Mouse (Mus musculus) C2C12 (cell line): ENCODE data around the gene Hipk4. TPM values are rescaled to one million over a fixed set of nuclear protein-coding genes. Genes with fewer than 3 reads are reported as not detected.

Source experiments
- H3K27me3 ChIP-seq: one replicate; pipeline ENCODE4 v1.6.1; 2011; ENCODE audit not compliant: control insufficient read depth, insufficient read depth, insufficient read length
- H3K36me3 ChIP-seq: one replicate; pipeline ENCODE4 v1.6.1; 2011; ENCODE audit not compliant: control insufficient read depth, insufficient read depth
- H3K4me3 ChIP-seq: one replicate; pipeline ENCODE4 v1.5.1; 2011; ENCODE audit warnings: mild to moderate bottlenecking, control low read depth; ENCODE audit not compliant: poor library complexity, insufficient read depth, severe bottlenecking
- H3K79me2 ChIP-seq: one replicate; pipeline ENCODE4 v1.6.1; 2011; ENCODE audit not compliant: control insufficient read depth, insufficient read depth
- H3K79me3 ChIP-seq: one replicate; pipeline ENCODE4 v1.6.1; 2011; ENCODE audit warnings: low read depth, control low read depth
- H3ac ChIP-seq: one replicate; pipeline ENCODE3; 2011; ENCODE audit warnings: low read depth; ENCODE audit not compliant: control insufficient read depth, insufficient read length
- CEBPB ChIP-seq: IDR thresholded peaks from one replicate; pipeline ENCODE4 v1.6.1; 2011; ENCODE audit warnings: low read depth, mild to moderate bottlenecking, control low read depth, moderate library complexity
- CTCF ChIP-seq: IDR thresholded peaks from one replicate; pipeline ENCODE4 v1.5.1; 2011; ENCODE audit not compliant: control insufficient read depth, insufficient read depth, insufficient read length
- FOSL1 ChIP-seq: IDR thresholded peaks from one replicate; pipeline ENCODE4 v1.8.0; 2011; ENCODE audit warnings: mild to moderate bottlenecking, low read length; ENCODE audit not compliant: poor library complexity, insufficient read depth, severe bottlenecking
- MAX ChIP-seq: IDR thresholded peaks from one replicate; pipeline ENCODE4 v1.6.1; 2011; ENCODE audit warnings: mild to moderate bottlenecking, control low read depth
- MYOD1 ChIP-seq: IDR thresholded peaks from one replicate; pipeline ENCODE4 v1.6.1; 2011; ENCODE audit warnings: low read depth; ENCODE audit not compliant: control insufficient read depth, insufficient read length
- MYOG ChIP-seq: IDR thresholded peaks from one replicate; pipeline ENCODE4 v1.6.1; 2011; ENCODE audit not compliant: control insufficient read depth, insufficient read length; ENCODE audit errors: extremely low read depth
- USF1 ChIP-seq: IDR thresholded peaks from one replicate; pipeline ENCODE4 v1.6.1; 2011; ENCODE audit warnings: low read depth, mild to moderate bottlenecking, control low read depth, moderate library complexity
- long read RNA-seq, 2 experiments: library from polyadenylated mRNA; unstranded; transcript quantifications; one replicate each; pipeline ENCODE4 v2.0.0; 2019 to 2020
- polyA plus RNA-seq: library from polyadenylated mRNA; unstranded; fragments of >200 nt; fragmentation: generic; extraction: Trizol; gene quantifications from one replicate; pipeline ENCODE4 v1.2.1, GENCODE M21; 2012; ENCODE audit warnings: missing spikeins

Hipk4 gene
- 0.70 TPM for polyA plus RNA-seq
- long read RNA-seq, experiment 1, partial matches to known transcripts: 1 of 1 reads
- long read RNA-seq, experiment 1, other reads (novel, unspliced or antisense): 0 of 1 reads
- long read RNA-seq, experiment 2, partial matches to known transcripts: 0 of 2 reads
- long read RNA-seq, experiment 2, other reads (novel, unspliced or antisense): 2 of 2 reads

DNA sequence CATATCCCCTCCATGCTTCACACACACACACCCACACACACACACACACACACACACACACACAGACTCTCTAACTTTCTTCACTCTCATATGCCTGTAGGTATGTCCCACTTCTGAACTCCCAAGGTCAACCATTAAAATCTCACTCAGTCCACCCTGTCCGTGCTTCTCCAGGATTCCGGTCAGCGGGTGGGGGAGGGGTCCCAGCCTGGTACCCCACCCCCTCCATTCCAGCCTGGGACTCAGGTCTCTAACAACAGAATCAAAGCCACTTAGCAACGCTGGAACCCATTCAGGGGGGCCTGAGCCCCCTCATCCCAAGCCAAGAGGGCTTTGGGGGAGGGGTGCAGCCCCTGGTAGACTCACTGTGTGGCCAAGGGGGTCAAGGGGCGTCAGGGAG lies at the start of gene Hipk4:
Hipk4 (plus strand) TSS at position 301 of the 400 bp plus-strand sequence.
- Histone ChIP-seq H3K79me2 (no peaks in the 10 kb centered on the region), H3K36me3 (no peaks in the 10 kb centered on the region), H3K79me3 (no peaks in the 10 kb centered on the region), H3ac (no peak within 1 kb of the TSS), H3K4me3 (no peak within 1 kb of the TSS), H3K27me3 (no peaks in the 10 kb centered on the region)
- no peak for TF ChIP-seq USF1
- TF ChIP-seq CEBPB: no peak
- no peak for TF ChIP-seq MYOD1
- no peak for TF ChIP-seq FOSL1
- no peak for TF ChIP-seq MYOG

DNA sequence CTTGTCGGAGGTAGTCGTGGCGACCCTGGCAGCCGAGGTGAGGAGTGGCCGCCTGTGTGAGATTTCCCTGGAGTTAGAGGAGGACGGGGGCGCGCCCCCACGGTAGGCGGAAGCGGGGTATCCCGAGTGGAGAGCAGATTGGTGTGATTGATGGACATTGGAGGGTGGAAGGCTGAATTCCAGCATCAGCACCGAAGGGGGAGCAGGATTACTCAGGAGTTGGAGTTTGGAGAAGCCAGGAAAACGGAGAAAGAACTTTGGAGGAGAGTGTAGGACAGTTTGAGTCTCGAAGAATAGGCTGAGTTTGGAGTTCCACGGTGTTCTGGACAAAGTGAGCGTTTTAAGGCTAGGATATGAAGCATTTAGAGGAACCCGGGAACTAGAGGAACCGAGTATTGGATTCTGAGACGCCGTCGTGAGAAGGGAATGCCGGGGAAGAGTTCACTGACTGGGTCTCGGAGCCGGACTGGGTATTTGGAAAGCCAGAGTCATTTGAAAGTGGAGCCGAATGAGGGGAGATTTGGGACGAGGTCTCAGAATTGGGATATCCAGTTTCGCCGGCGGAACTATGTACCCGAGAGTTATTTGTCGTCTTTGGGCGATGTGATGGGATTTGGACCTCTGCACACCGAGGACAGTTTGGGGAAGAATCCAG lies 49.1 kb upstream of the Hipk4 start:
- Histone ChIP-seq H3K27me3 (no peaks in the 10 kb centered on the region), H3K79me2 (peaks cover 24% of the 10 kb centered on the region), H3K79me3 (peaks cover 13% of the 10 kb centered on the region), H3ac (peak overlapping the region; percentile 82), H3K4me3 (peak overlapping the region; percentile 52), H3K36me3 (peaks cover 17% of the 10 kb centered on the region)
- no peak for TF ChIP-seq USF1
- no peak for TF ChIP-seq MYOD1
- TF ChIP-seq FOSL1: no peak
- no peak for TF ChIP-seq CTCF

DNA sequence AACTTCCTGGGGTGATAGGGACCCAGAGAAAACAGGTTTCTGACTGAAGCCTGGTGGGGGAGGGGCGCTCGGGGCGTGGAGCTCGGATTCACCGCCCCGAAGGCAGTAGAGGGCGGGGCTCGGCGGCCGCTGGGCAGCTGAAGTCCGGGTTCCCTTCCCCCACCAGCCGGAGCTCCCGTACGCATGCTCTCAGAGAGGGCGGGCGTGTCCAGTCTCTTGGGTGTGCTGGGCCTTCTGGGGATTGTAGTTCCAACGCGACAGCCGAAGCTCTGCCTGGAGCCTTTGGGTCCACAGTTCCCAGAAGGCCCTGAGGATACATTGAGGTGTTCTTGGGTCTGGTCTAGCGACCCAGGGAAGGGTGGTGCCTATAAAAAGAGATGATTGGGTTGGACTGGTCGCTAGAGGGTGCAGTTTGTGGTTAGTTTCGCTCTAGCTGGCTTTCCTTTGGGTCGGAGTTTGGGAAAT lies 48.5 kb upstream of the Hipk4 start:
- Histone ChIP-seq H3K4me3 (peak overlapping the region; percentile 52), H3K79me3 (peaks cover 13% of the 10 kb centered on the region), H3ac (peak overlapping the region; percentile 82), H3K36me3 (peaks cover 17% of the 10 kb centered on the region), H3K27me3 (no peaks in the 10 kb centered on the region), H3K79me2 (peaks cover 24% of the 10 kb centered on the region)
- TF ChIP-seq MAX: no peak
- no peak for TF ChIP-seq USF1
- peak; percentile 22 for TF ChIP-seq CTCF
- TF ChIP-seq MYOG: no peak

DNA sequence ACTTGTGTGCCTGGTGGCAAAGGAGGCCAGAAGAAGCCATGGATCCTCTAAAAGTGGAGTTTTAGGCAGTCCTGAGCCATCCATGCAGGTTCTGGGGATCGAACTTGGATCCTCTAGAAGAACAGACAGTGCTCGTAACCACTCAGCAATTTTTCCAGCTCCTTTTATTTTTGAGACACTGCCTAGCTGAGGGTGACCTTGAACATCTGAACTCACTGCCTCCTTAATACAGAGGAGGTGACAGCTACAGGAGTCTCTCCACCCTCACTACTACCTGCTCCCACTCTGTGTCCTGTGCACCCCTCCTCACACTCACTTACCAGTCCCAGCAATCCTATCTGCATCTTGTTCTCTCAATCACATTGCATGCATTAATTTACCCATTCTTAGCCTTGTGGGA lies 47.5 kb upstream of the Hipk4 start:
- Histone ChIP-seq H3K79me3 (peaks cover 13% of the 10 kb centered on the region), H3ac (no peak overlapping the region), H3K27me3 (no peaks in the 10 kb centered on the region), H3K36me3 (peaks cover 17% of the 10 kb centered on the region), H3K4me3 (no peak overlapping the region), H3K79me2 (peaks cover 24% of the 10 kb centered on the region)
- TF ChIP-seq MYOG: no peak
- no peak for TF ChIP-seq USF1
- no peak for TF ChIP-seq CEBPB
- TF ChIP-seq MAX: no peak
- TF ChIP-seq FOSL1: no peak
- no peak for TF ChIP-seq CTCF
- TF ChIP-seq MYOD1: no peak

DNA sequence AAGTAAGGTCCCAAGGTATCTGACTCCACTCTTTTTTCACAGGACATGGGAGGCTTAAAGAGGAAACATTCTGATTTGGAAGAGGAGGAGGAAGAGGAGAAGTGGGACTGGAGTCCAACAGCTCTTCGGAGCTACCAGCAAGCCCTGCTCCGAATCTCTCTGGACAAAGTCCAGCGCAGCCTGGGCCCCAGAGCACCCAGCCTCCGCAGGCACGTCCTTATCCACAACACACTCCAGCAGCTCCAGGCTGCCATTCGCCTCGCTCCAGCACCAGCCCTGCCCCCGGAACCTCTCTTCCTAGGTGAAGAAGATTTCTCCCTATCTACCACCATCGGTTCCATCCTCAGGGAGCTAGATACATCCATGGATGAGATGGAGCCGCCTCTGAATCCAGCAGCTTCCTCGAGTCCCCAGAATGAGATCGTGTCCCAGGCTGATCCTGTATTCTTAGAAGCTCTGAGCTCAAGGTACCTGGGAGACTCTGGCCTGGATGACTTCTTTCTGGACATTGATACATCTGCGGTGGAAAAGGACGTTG lies 46.9 kb upstream of the Hipk4 start:
- Histone ChIP-seq H3ac (no peak overlapping the region), H3K27me3 (no peaks in the 10 kb centered on the region), H3K79me2 (peaks cover 24% of the 10 kb centered on the region), H3K4me3 (no peak overlapping the region), H3K36me3 (peaks cover 17% of the 10 kb centered on the region), H3K79me3 (peaks cover 13% of the 10 kb centered on the region)
- no peak for TF ChIP-seq MAX
- no peak for TF ChIP-seq FOSL1
- no peak for TF ChIP-seq MYOG
- TF ChIP-seq CEBPB: no peak
- no peak for TF ChIP-seq USF1
- TF ChIP-seq CTCF: no peak
- no peak for TF ChIP-seq MYOD1

DNA sequence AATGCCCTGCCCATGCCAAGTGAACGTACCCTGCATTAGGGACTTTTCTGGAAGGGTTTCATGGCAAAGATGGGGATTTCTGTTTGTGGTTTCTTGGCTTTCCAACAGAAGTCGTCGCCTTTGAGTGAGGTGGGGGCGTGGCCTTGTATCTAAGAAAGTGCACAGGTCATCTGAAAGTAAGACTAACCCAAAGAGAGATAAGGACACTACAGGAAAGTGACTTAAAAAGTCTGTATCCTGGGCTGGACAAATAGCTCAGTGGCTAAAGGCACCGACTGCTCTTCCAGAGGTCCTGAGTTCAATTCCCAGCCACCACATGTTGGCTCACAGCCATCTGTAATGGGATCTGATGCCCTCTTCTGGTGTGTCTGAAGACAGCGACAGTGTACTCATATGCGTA lies 44.5 kb upstream of the Hipk4 start:
- Histone ChIP-seq H3K79me2 (peaks cover 24% of the 10 kb centered on the region), H3K4me3 (no peak overlapping the region), H3K27me3 (no peaks in the 10 kb centered on the region), H3K79me3 (peaks cover 13% of the 10 kb centered on the region), H3K36me3 (peaks cover 17% of the 10 kb centered on the region), H3ac (no peak overlapping the region)
- TF ChIP-seq FOSL1 (no peak), CEBPB (no peak), USF1 (no peak), MYOG (no peak), CTCF (no peak), MYOD1 (no peak), MAX (no peak)
